Mouse (Mus musculus) MEL (cell line): Measurements from ENCODE around the gene Msl1. TPM values are rescaled to one million over a fixed set of nuclear protein-coding genes. Genes with fewer than 3 reads are reported as not detected.

Experiments
- DNase-seq: peaks from one replicate; pipeline ENCODE4 v3.0.0; 2011; ENCODE audit warnings: low read depth, low spot score
- H3K27ac ChIP-seq: 2 replicates; pipeline ENCODE4 v1.5.1; 2012; ENCODE audit warnings: low read depth, mild to moderate bottlenecking, control low read depth, low read length, moderate library complexity; ENCODE audit not compliant: control insufficient read depth
- H3K27me3 ChIP-seq, 2 experiments: fragments of 150-350 bp in 1 of 2; sonication (generic) in 1 of 2; 2 replicates each; pipeline ENCODE4 v1.6.1; 2012; ENCODE audit warnings: low read length in 2 of 2, mild to moderate bottlenecking in 2 of 2, improper control_type of control experiment in 1 of 2, moderate library complexity in 1 of 2; ENCODE audit not compliant: insufficient read depth in 2 of 2, control insufficient read depth in 1 of 2
- H3K36me3 ChIP-seq, 2 experiments: 2 replicates each; pipeline ENCODE4 v1.6.1; 2012 to 2014; ENCODE audit warnings: low read length in 2 of 2, improper control_type of control experiment in 1 of 2, inconsistent platforms in 1 of 2, mild to moderate bottlenecking in 1 of 2; ENCODE audit not compliant: insufficient read depth in 2 of 2, control insufficient read depth in 1 of 2
- H3K4me1 ChIP-seq, 2 experiments: fragments of 150-350 bp in 1 of 2; sonication (generic) in 1 of 2; 2 replicates each; pipeline ENCODE4 v1.6.1; 2012; ENCODE audit warnings: low read length in 2 of 2, improper control_type of control experiment in 1 of 2, mild to moderate bottlenecking in 1 of 2; ENCODE audit not compliant: insufficient read depth in 2 of 2, control insufficient read depth in 1 of 2
- H3K4me3 ChIP-seq, 2 experiments: fragments of 150-350 bp in 1 of 2; sonication (generic) in 1 of 2; 2 replicates each; pipeline ENCODE4 v1.5.1; 2012; ENCODE audit warnings: low read depth in 2 of 2, low read length in 2 of 2, mild to moderate bottlenecking in 2 of 2, moderate library complexity in 2 of 2, control low read depth in 1 of 2, improper control_type of control experiment in 1 of 2; ENCODE audit not compliant: control insufficient read depth in 1 of 2, insufficient read depth in 1 of 2
- H3K79me2 ChIP-seq: 2 replicates; pipeline ENCODE4 v1.6.1; 2012; ENCODE audit warnings: mild to moderate bottlenecking, low read length, moderate library complexity; ENCODE audit not compliant: control insufficient read depth, poor library complexity, insufficient read depth
- H3K9ac ChIP-seq: 2 replicates; pipeline ENCODE4 v1.6.1; 2012; ENCODE audit warnings: low read depth, mild to moderate bottlenecking, control low read depth, low read length, moderate library complexity; ENCODE audit not compliant: control insufficient read depth, poor library complexity, severe bottlenecking
- H3K9me3 ChIP-seq: fragments of 150-350 bp; sonication (generic); replicated peaks from 2 replicates; pipeline ENCODE4 v1.6.1; 2012; ENCODE audit warnings: mild to moderate bottlenecking, low read length, improper control_type of control experiment, moderate library complexity; ENCODE audit not compliant: insufficient read depth
- BHLHE40 ChIP-seq: IDR thresholded peaks from 2 replicates; pipeline ENCODE4 v1.6.1; 2012; ENCODE audit warnings: low read depth, mild to moderate bottlenecking, inconsistent platforms, low read length, improper control_type of control experiment, borderline replicate concordance
- CHD2 ChIP-seq: IDR thresholded peaks from 2 replicates; pipeline ENCODE4 v1.6.1; 2011; ENCODE audit warnings: low read length, improper control_type of control experiment
- E2F4 ChIP-seq: IDR thresholded peaks from 2 replicates; pipeline ENCODE4 v1.6.1; 2011; ENCODE audit warnings: low read depth, low read length, improper control_type of control experiment, borderline replicate concordance
- ELF1 ChIP-seq: IDR thresholded peaks from 2 replicates; pipeline ENCODE4 v1.6.1; 2014; ENCODE audit warnings: low read depth, mild to moderate bottlenecking, inconsistent platforms, low read length, improper control_type of control experiment, moderate library complexity
- EP300 ChIP-seq, 2 experiments: IDR thresholded peaks; 2 replicates each; pipeline ENCODE4 v1.6.1; 2011; ENCODE audit warnings: improper control_type of control experiment in 2 of 2, low read length in 2 of 2, low read depth in 1 of 2, mild to moderate bottlenecking in 1 of 2
- ETS1 ChIP-seq: IDR thresholded peaks from 2 replicates; pipeline ENCODE4 v1.6.1; 2012; ENCODE audit warnings: low read depth, mild to moderate bottlenecking, inconsistent platforms, low read length, improper control_type of control experiment, moderate library complexity
- GABPA ChIP-seq: IDR thresholded peaks from 2 replicates; pipeline ENCODE4 v1.6.1; 2012; ENCODE audit warnings: low read depth, mild to moderate bottlenecking, inconsistent platforms, low read length, improper control_type of control experiment, moderate library complexity
- GATA1 ChIP-seq: IDR thresholded peaks from 2 replicates; pipeline ENCODE4 v1.6.1; 2011; ENCODE audit warnings: low read depth, low read length, improper control_type of control experiment
- HCFC1 ChIP-seq: IDR thresholded peaks from 2 replicates; pipeline ENCODE4 v1.6.1; 2012; ENCODE audit warnings: low read depth, mild to moderate bottlenecking, inconsistent platforms, low read length, improper control_type of control experiment, moderate library complexity
- KAT2A ChIP-seq: conservative IDR thresholded peaks from 2 replicates; pipeline ENCODE4 v1.6.1; 2012; ENCODE audit warnings: low read depth, low read length, improper control_type of control experiment, inconsistent platforms
- MAFK ChIP-seq: IDR thresholded peaks from 2 replicates; pipeline ENCODE4 v1.6.1; 2011; ENCODE audit warnings: low read depth, mild to moderate bottlenecking, low read length, improper control_type of control experiment, borderline replicate concordance
- MAX ChIP-seq: IDR thresholded peaks from 2 replicates; pipeline ENCODE4 v1.6.1; 2011; ENCODE audit warnings: low read length, improper control_type of control experiment
- MAZ ChIP-seq: IDR thresholded peaks from 2 replicates; pipeline ENCODE4 v1.6.1; 2012; ENCODE audit warnings: low read depth, mild to moderate bottlenecking, inconsistent platforms, low read length, improper control_type of control experiment
- MEF2A ChIP-seq: IDR thresholded peaks from 2 replicates; pipeline ENCODE4 v1.6.1; 2014; ENCODE audit warnings: low read depth, mild to moderate bottlenecking, inconsistent platforms, low read length, improper control_type of control experiment; ENCODE audit not compliant: poor library complexity, insufficient replicate concordance, severe bottlenecking; ENCODE audit errors: extremely low read depth
- MXI1 ChIP-seq: IDR thresholded peaks from 2 replicates; pipeline ENCODE4 v1.6.1; 2011; ENCODE audit warnings: mild to moderate bottlenecking, low read depth, low read length, improper control_type of control experiment
- MYB ChIP-seq: IDR thresholded peaks from 2 replicates; pipeline ENCODE4 v1.6.1; 2011; ENCODE audit warnings: mild to moderate bottlenecking, low read depth, low read length, improper control_type of control experiment
- MYC ChIP-seq: IDR thresholded peaks from 2 replicates; pipeline ENCODE4 v1.6.1; 2011; ENCODE audit warnings: low read depth, mild to moderate bottlenecking, low read length, improper control_type of control experiment, moderate library complexity
- NRF1 ChIP-seq: IDR thresholded peaks from 2 replicates; pipeline ENCODE4 v1.6.1; 2014; ENCODE audit warnings: low read depth, mild to moderate bottlenecking, inconsistent platforms, low read length, improper control_type of control experiment, moderate library complexity; ENCODE audit not compliant: poor library complexity, insufficient read depth, severe bottlenecking
- POLR2A ChIP-seq, 2 experiments: IDR thresholded peaks; 2 replicates each; pipeline ENCODE4 v1.6.1; 2011 to 2012; ENCODE audit warnings: low read length in 2 of 2, mild to moderate bottlenecking in 2 of 2, control low read depth in 1 of 2, improper control_type of control experiment in 1 of 2, low read depth in 1 of 2, moderate library complexity in 1 of 2; ENCODE audit not compliant: control insufficient read depth in 1 of 2, insufficient read depth in 1 of 2, poor library complexity in 1 of 2
- POLR2AphosphoS2 ChIP-seq: IDR thresholded peaks from 2 replicates; pipeline ENCODE4 v1.6.1; 2011; ENCODE audit warnings: low read length, improper control_type of control experiment
- RAD21 ChIP-seq: IDR thresholded peaks from 2 replicates; pipeline ENCODE4 v1.6.1; 2011; ENCODE audit warnings: mild to moderate bottlenecking, low read depth, low read length, improper control_type of control experiment
- RCOR1 ChIP-seq: IDR thresholded peaks from 2 replicates; pipeline ENCODE4 v1.6.1; 2012; ENCODE audit warnings: low read depth, mild to moderate bottlenecking, inconsistent platforms, low read length, improper control_type of control experiment
- SIN3A ChIP-seq: IDR thresholded peaks from 2 replicates; pipeline ENCODE4 v1.6.1; 2012; ENCODE audit warnings: low read length, improper control_type of control experiment, inconsistent platforms
- SMC3 ChIP-seq: IDR thresholded peaks from 2 replicates; pipeline ENCODE4 v1.6.1; 2011; ENCODE audit warnings: low read depth, low read length, improper control_type of control experiment
- TBP ChIP-seq: IDR thresholded peaks from 2 replicates; pipeline ENCODE4 v1.8.0; 2011; ENCODE audit warnings: low read depth, low read length, improper control_type of control experiment
- UBTF ChIP-seq: IDR thresholded peaks from 2 replicates; pipeline ENCODE4 v1.6.1; 2012; ENCODE audit warnings: low read depth, mild to moderate bottlenecking, inconsistent platforms, low read length, improper control_type of control experiment, moderate library complexity, borderline replicate concordance; ENCODE audit not compliant: insufficient read depth
- USF2 ChIP-seq, 2 experiments: IDR thresholded peaks; 2 replicates each; pipeline ENCODE4 v1.6.1; 2011 to 2012; ENCODE audit warnings: improper control_type of control experiment in 2 of 2, low read length in 2 of 2, borderline replicate concordance in 1 of 2, inconsistent platforms in 1 of 2, low read depth in 1 of 2, mild to moderate bottlenecking in 1 of 2; ENCODE audit not compliant: insufficient read depth in 1 of 2
- ZC3H11A ChIP-seq: IDR thresholded peaks from 2 replicates; pipeline ENCODE4 v1.6.1; 2012; ENCODE audit warnings: low read depth, mild to moderate bottlenecking, inconsistent platforms, low read length, improper control_type of control experiment
- ZKSCAN1 ChIP-seq: IDR thresholded peaks from 2 replicates; pipeline ENCODE4 v1.6.1; 2012; ENCODE audit warnings: low read depth, mild to moderate bottlenecking, inconsistent platforms, low read length, improper control_type of control experiment, moderate library complexity
- ZNF384 ChIP-seq: IDR thresholded peaks from 2 replicates; pipeline ENCODE4 v1.6.1; 2012; ENCODE audit warnings: low read depth, mild to moderate bottlenecking, inconsistent platforms, low read length, improper control_type of control experiment
- polyA plus RNA-seq, 2 experiments: library from polyadenylated mRNA; stranded (reverse) in 1 of 2; unstranded in 1 of 2; fragments of >175 nt in 1 of 2; fragments of >200 nt in 1 of 2; gene quantifications; 2 replicates each; pipeline versions ENCODE4 v1.2.1 to v1.2.4; 2012; ENCODE audit warnings: low replicate concordance in 2 of 2, low read depth in 1 of 2; ENCODE audit not compliant: insufficient read length in 2 of 2, insufficient read depth in 1 of 2, missing spikeins in 1 of 2
- total RNA-seq: library from RNA; depleted of rRNA; stranded (reverse); fragments of 300-350 nt; gene quantifications from 2 replicates; pipeline ENCODE4 v1.2.3, GENCODE M21; 2012

The Msl1 gene
- total and polyA plus RNA-seq, 3 experiments = 37.1 to 49.4 TPM; not detected in 1

DNA sequence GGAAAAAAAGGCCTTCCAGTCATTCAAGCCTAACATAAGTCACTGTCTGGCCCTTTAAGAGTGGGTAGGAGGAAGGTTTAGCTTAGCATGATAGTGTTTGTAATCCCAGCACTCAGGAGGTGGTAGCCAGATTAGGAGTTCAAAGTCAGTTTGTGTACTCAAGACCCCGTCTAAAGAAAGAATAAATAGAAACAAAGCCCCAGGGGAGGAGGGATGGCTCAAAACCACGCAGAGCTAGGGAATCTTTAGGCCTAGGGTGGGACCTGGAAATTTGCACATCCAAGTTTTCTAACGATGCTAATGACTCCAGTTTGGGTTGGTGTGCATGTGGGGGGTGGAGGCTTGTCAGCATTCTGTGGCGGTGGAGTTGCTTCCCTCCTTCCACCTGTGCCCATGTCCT, 3.2 kb upstream of the Msl1 start:
- peak; percentile 41; the same call in 1 of the 2 replicates for TF ChIP-seq MAZ
- TF ChIP-seq ZNF384 = no peak
- TF ChIP-seq ETS1 = no peak
- no peak for TF ChIP-seq MAX
- no peak for TF ChIP-seq GATA1
- 0 out of 2 replicates have a peak, but pooled peaks have one; percentile 23 for TF ChIP-seq SIN3A
- TF ChIP-seq MXI1 = no peak
- H3K9ac ChIP-seq = no peak overlapping the region
- H3K79me2 ChIP-seq = peaks cover 31% of the 10 kb centered on the region
- H3K9me3 ChIP-seq = no peaks in the 10 kb centered on the region
- peaks cover 0 to 48% of the 10 kb centered on the region in 2 experiments; a peak in 2 of 4 replicates for H3K36me3 ChIP-seq
- H3K27me3 ChIP-seq = no peaks in the 10 kb centered on the region
- peak overlapping the region; percentile 54 for H3K27ac ChIP-seq
- H3K4me1 ChIP-seq = peaks cover 18 to 43% of the 10 kb centered on the region in 2 experiments
- no peak overlapping the region for H3K4me3 ChIP-seq
- DNase-seq = peak; percentile 58

DNA sequence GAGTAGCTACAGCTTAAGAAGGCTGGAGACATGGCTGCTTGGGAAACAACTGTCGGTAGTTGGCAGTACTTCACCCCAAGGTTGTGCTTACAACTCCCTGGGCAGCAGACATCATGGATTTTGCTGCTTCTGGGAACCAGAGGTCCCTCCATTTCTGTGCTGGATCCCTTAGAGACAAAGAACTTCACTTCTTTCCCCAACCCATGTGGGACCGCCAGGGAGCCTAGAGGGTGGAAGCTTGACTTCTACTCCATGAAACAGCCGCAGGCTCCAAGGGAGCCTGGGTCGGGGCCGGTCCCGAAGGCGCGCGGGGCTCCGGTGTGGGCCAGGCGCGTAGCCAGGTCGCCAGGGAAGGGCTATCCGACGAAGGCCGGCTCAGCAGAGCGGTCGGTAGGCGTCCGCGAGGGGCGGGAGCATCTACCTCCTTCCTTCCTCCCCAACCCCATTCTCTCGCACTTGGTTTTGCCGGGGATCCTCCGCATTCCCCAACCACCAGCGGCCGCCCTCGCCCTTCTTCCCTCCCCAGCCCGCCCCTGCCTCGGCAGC, 774 bp upstream of the Msl1 start:
- H3K36me3 ChIP-seq = peaks cover 10 to 44% of the 10 kb centered on the region in 2 experiments
- peaks cover 45% of the 10 kb centered on the region for H3K79me2 ChIP-seq
- H3K27me3 ChIP-seq = no peaks in the 10 kb centered on the region
- H3K4me3 ChIP-seq = peak overlapping the region; percentile 65 to 90
- peaks cover 18 to 44% of the 10 kb centered on the region in 2 experiments for H3K4me1 ChIP-seq
- H3K27ac ChIP-seq = peak overlapping the region; percentile 88
- H3K9me3 ChIP-seq = no peaks in the 10 kb centered on the region
- peak overlapping the region; percentile 84 for H3K9ac ChIP-seq
- DNase-seq = peak; percentile 85
- TF ChIP-seq MAX (no peak; the same call in none of the 2 replicates), GABPA (no peak), USF2 (IDR thresholded peaks at IDR 0.05; ENCODE audit: borderline replicate concordance in 1 of 2, insufficient read depth in 1 of 2, low read depth in 1 of 2, low read length in 2 of 2) (no peak), NRF1 (no peak), TBP (no peak), RCOR1 (no peak), E2F4 (0 out of 2 replicates have a peak, but pooled peaks have one; percentile 46), SMC3 (no peak), KAT2A (no peak), BHLHE40 (no peak), MYC (peak; percentile 70; the same call in 1 of the 2 replicates), MEF2A (no peak), MAFK (no peak), POLR2AphosphoS2 (no peak; the same call in 1 of the 2 replicates), ETS1 (no peak), ZKSCAN1 (no peak), EP300 (IDR thresholded peaks at IDR 0.05; ENCODE audit: low read depth in 1 of 2, low read length in 2 of 2) (peak in 1 of 2 experiments; percentile 9; a peak in 1 of 4 replicates), ZC3H11A (no peak), HCFC1 (no peak), RAD21 (no peak), CHD2 (no peak), MYB (peak; percentile 20; the same call in 1 of the 2 replicates), POLR2A (IDR thresholded peaks at IDR 0.05; ENCODE audit: control insufficient read depth in 1 of 2, insufficient read depth in 1 of 2, low read depth in 1 of 2, low read length in 2 of 2, poor library complexity in 1 of 2) (no peak; a peak in 1 of 4 replicates), GATA1 (no peak), SIN3A (no peak; the same call in 1 of the 2 replicates), ZNF384 (no peak), ELF1 (no peak), UBTF (0 out of 2 replicates have a peak, but pooled peaks have one; percentile 84)
